Mouse (Mus musculus) liver, adult 2 months (tissue): ENCODE measurements around the gene Cnga3. TPM values are rescaled to one million over a fixed set of nuclear protein-coding genes. Genes with fewer than 3 reads are reported as not detected.

Experiments
- DNase-seq: peaks from one replicate; pipeline ENCODE4 v3.0.0-alpha.2; 2011; ENCODE audit warnings: low read depth, low spot score; ENCODE audit errors: extremely low read depth
- H3K27ac ChIP-seq: fragments of 200-500 bp; replicated peaks from 2 replicates; pipeline ENCODE4 v1.5.1; 2012; ENCODE audit warnings: low read depth, mild to moderate bottlenecking, control low read depth, inconsistent platforms, low read length; ENCODE audit not compliant: insufficient read depth
- H3K27me3 ChIP-seq: fragments of 200-500 bp; 2 replicates; pipeline ENCODE4 v1.6.1; 2012; ENCODE audit warnings: mild to moderate bottlenecking, moderate library complexity, low read length, inconsistent platforms; ENCODE audit not compliant: control insufficient read depth, insufficient read depth
- H3K36me3 ChIP-seq: fragments of 200-500 bp; 2 replicates; pipeline ENCODE4 v1.6.1; 2012; ENCODE audit warnings: low read length, inconsistent platforms; ENCODE audit not compliant: control insufficient read depth, insufficient read depth
- H3K4me1 ChIP-seq: fragments of 200-500 bp; 2 replicates; pipeline ENCODE4 v1.6.1; 2011; ENCODE audit warnings: low read length; ENCODE audit not compliant: control insufficient read depth, insufficient read depth
- H3K4me3 ChIP-seq: fragments of 200-500 bp; 2 replicates; pipeline ENCODE4 v1.5.1; 2011; ENCODE audit warnings: low read depth, mild to moderate bottlenecking, control low read depth, low read length, moderate library complexity; ENCODE audit not compliant: insufficient read depth
- H3K79me2 ChIP-seq: fragments of 200-500 bp; 2 replicates; pipeline ENCODE4 v1.6.1; 2012; ENCODE audit warnings: inconsistent platforms, mild to moderate bottlenecking, low read length, moderate library complexity; ENCODE audit not compliant: control insufficient read depth, insufficient read depth
- H3K9ac ChIP-seq: fragments of 200-500 bp; 2 replicates; pipeline ENCODE4 v1.6.1; 2012; ENCODE audit warnings: low read depth, mild to moderate bottlenecking, control low read depth, inconsistent platforms, low read length
- CTCF ChIP-seq: fragments of 200-500 bp; IDR thresholded peaks from 2 replicates; pipeline ENCODE4 v1.5.1; 2011; ENCODE audit warnings: low read depth, low read length, control low read depth
- POLR2A ChIP-seq: fragments of 200-500 bp; IDR thresholded peaks from 2 replicates; pipeline ENCODE4 v1.6.1; 2011; ENCODE audit warnings: low read length, control low read depth; ENCODE audit not compliant: insufficient read depth; ENCODE audit errors: extremely low read depth
- WGBS: fragments of 180-500 bp; shearing (Covaris S2); methylation state at CpG from one replicate; pipeline ENCODE4 v1.1.7; 2018; 5-methylcytosine and 5-hydroxymethylcytosine counted together
- polyA plus RNA-seq: library from polyadenylated mRNA; depleted of rRNA; stranded (reverse); fragments of >200 nt; gene quantifications from 2 replicates; pipeline ENCODE4 v1.2.3, GENCODE M21; 2012; rRNA removed
- total RNA-seq: library from RNA; depleted of rRNA; stranded (reverse); fragments of >200 nt; gene quantifications from 2 replicates; pipeline ENCODE4 v1.2.3, GENCODE M21; 2014; rRNA removed

Gene Cnga3
- total RNA-seq (not detected in 2 replicates), polyA plus RNA-seq (not detected in 2 replicates)

- H3K9ac ChIP-seq, result no peak within 1 kb of the TSS
- WGBS, result 68% methylated on average over 1 of the region's 1 CpGs
- no peak within 1 kb of the TSS for H3K4me3 ChIP-seq
- H3K79me2 ChIP-seq, result no peaks in the 10 kb centered on the region
- H3K36me3 ChIP-seq, result no peaks in the 10 kb centered on the region
- no peaks in the 10 kb centered on the region for H3K4me1 ChIP-seq
- no peak within 1 kb of the TSS for H3K27ac ChIP-seq
- no peak for DNase-seq
- 0 out of 2 replicates have a peak, but pooled peaks cover 5% of the 10 kb centered on the region for H3K27me3 ChIP-seq
- no peak for TF ChIP-seq POLR2A
- no peak for TF ChIP-seq CTCF
Observed at GRCm38 (mm10) chr1:37214144-37214543, at the start of gene Cnga3. Cnga3 (plus strand) TSS chr1:37214434.

- H3K36me3 ChIP-seq, result no peaks in the 10 kb centered on the region
- no peaks in the 10 kb centered on the region for H3K79me2 ChIP-seq
- no peak for TF ChIP-seq POLR2A
- no peak for TF ChIP-seq CTCF
- DNase-seq, result no peak
- 73% methylated on average over 6 of the region's 6 CpGs for WGBS
- H3K4me1 ChIP-seq, result no peaks in the 10 kb centered on the region
- no peak overlapping the region for H3K9ac ChIP-seq
- no peak overlapping the region for H3K27ac ChIP-seq
- no peaks in the 10 kb centered on the region for H3K27me3 ChIP-seq
- no peak overlapping the region for H3K4me3 ChIP-seq
Observed at GRCm38 (mm10) chr1:37166066-37166465, 48.2 kb upstream of the Cnga3 start.

GRCm38 (mm10) chr1:37167918-37168317, 46.3 kb upstream of the Cnga3 start:
- TF ChIP-seq CTCF, result no peak
- TF ChIP-seq POLR2A, result no peak
- H3K27me3 ChIP-seq, result no peaks in the 10 kb centered on the region
- H3K4me3 ChIP-seq, result no peak overlapping the region
- no peak overlapping the region for H3K27ac ChIP-seq
- no peak for DNase-seq
- 77% methylated on average over 7 of the region's 7 CpGs for WGBS
- no peaks in the 10 kb centered on the region for H3K36me3 ChIP-seq
- no peak overlapping the region for H3K9ac ChIP-seq
- no peaks in the 10 kb centered on the region for H3K4me1 ChIP-seq
- no peaks in the 10 kb centered on the region for H3K79me2 ChIP-seq

GRCm38 (mm10) chr1:37177874-37178273, 36.4 kb upstream of the Cnga3 start:
- Histone ChIP-seq H3K36me3 (no peaks in the 10 kb centered on the region), H3K4me1 (no peaks in the 10 kb centered on the region), H3K4me3 (no peak overlapping the region), H3K9ac (no peak overlapping the region), H3K27ac (no peak overlapping the region), H3K27me3 (no peaks in the 10 kb centered on the region), H3K79me2 (no peaks in the 10 kb centered on the region)
- no peak for DNase-seq
- WGBS, result 87% methylated on average over 2 of the region's 2 CpGs
- TF ChIP-seq POLR2A, result no peak

- H3K9ac ChIP-seq, result no peak overlapping the region
- no peaks in the 10 kb centered on the region for H3K4me1 ChIP-seq
- no peaks in the 10 kb centered on the region for H3K79me2 ChIP-seq
- no peak overlapping the region for H3K27ac ChIP-seq
- no peaks in the 10 kb centered on the region for H3K27me3 ChIP-seq
- TF ChIP-seq CTCF (no peak), POLR2A (no peak)
- no peak overlapping the region for H3K4me3 ChIP-seq
- 71% methylated on average over 5 of the region's 5 CpGs for WGBS
- H3K36me3 ChIP-seq, result no peaks in the 10 kb centered on the region
- DNase-seq, result no peak
Observed at GRCm38 (mm10) chr1:37179852-37180251, 34.4 kb upstream of the Cnga3 start.

GRCm38 (mm10) chr1:37187050-37187449, 27.2 kb upstream of the Cnga3 start:
- Histone ChIP-seq H3K27ac (no peak overlapping the region), H3K79me2 (no peaks in the 10 kb centered on the region), H3K36me3 (no peaks in the 10 kb centered on the region), H3K4me1 (no peaks in the 10 kb centered on the region), H3K9ac (no peak overlapping the region), H3K4me3 (no peak overlapping the region), H3K27me3 (no peaks in the 10 kb centered on the region)
- WGBS, result 72% methylated on average over 6 of the region's 6 CpGs
- TF ChIP-seq POLR2A, result no peak
- no peak for TF ChIP-seq CTCF
- DNase-seq, result no peak
